Comparison of ENCODE assay signal across 24 mouse cellular contexts in the genomic region with DNA sequence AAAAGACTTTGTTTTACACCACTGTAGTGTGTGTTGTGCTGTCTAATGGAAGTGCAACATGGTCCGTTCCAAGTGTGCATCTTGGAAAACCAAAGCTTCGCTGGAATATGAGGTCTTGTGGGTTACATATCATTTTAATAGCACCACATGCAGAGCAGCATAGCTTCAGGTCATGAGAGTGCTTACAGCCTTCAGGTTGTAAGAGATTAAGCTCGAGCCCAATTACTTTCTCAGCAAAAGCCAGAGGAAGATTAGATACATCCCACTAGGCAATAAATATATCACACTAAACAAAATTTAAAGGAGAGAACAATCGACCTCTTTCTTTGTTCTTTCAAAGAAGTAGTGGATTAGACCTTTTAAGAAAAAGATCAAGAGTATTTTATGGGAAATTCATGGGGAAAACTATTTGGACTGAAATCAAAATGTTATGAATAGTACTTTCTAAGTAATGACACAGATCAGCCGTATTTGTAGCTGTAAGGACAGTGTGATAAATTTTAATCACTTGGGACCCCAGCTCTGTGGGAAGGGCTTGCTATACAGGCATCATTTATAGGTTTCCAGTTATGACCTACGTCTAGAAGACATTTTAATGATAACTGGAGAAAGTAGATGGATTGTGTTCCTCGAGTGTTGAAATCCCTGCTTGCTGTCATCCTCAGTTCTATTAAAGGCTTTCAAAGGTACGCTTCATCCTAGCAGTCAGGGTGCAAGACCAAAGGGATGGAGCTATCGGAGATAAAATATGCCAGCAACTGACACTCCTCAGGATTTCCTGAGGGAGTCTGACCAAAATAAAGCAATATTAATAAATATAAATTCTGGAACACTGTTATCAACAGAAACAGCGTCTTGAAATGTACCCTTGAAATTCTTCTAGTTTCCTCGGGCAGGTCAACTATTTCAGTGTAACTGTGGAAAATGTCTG.
A peak's percentile ranks its signal among the peaks of the same experiment; 100 is the strongest.
DNase-seq lines count a peak whose midpoint lies in the region; ATAC-seq and TF ChIP-seq lines count a peak whose summit lies in the region.
"Had no signal": no experiment of that assay in that cellular context is flagged by ENCODE, and none has a peak within 500 bp of the region (broad histone marks: within the 10 kb centered on the region; RNA-seq: fewer than 3 reads in every experiment).

No protein-coding gene starts in this region.

- no peak overlapping the region for H3K9ac ChIP-seq in heart, embryonic 15.5 days
- H3K9ac ChIP-seq in heart, adult 2 months (ENCODE audit: low read depth, low read length): no peak overlapping the region
- no peak overlapping the region for H3K9ac ChIP-seq in kidney, embryonic 16.5 days (replicated peaks; ENCODE audit: low read length)
- H3K9ac ChIP-seq in neural tube, embryonic 14.5 days (replicated peaks; ENCODE audit: low read depth, low read length): no peak overlapping the region
- no peak overlapping the region for H3K9ac ChIP-seq in neural tube, embryonic 15.5 days (replicated peaks)
- H3K9ac ChIP-seq in stomach, embryonic 15.5 days: no peak overlapping the region
- H3K9ac ChIP-seq: embryonic facial prominence, embryonic 15.5 days; forebrain, postnatal 0 days; hindbrain, embryonic 15.5 days; limb, embryonic 15.5 days; liver, embryonic 15.5 days; midbrain, embryonic 13.5 days; neural tube, embryonic 13.5 days had no signal

- no peaks in the 10 kb centered on the region for H3K79me2 ChIP-seq in heart, adult 2 months (replicated peaks; ENCODE audit: control insufficient read depth, insufficient read depth, low read length)

- H3K4me2 ChIP-seq in heart, embryonic 15.5 days: no peak overlapping the region
- peak overlapping the region; percentile 17; the same call in 1 of the 2 replicates for H3K4me2 ChIP-seq in kidney, embryonic 16.5 days (replicated peaks; ENCODE audit: low read depth, low read length)
- H3K4me2 ChIP-seq in neural tube, embryonic 14.5 days (ENCODE audit: low read depth, low read length): no peak overlapping the region
- no peak overlapping the region for H3K4me2 ChIP-seq in neural tube, embryonic 15.5 days
- no peak overlapping the region for H3K4me2 ChIP-seq in stomach, embryonic 15.5 days
- H3K4me2 ChIP-seq: embryonic facial prominence, embryonic 15.5 days; hindbrain, embryonic 15.5 days; limb, embryonic 15.5 days; liver, embryonic 15.5 days; midbrain, embryonic 13.5 days; neural tube, embryonic 13.5 days had no signal

- no peaks in the 10 kb centered on the region for H3K27me3 ChIP-seq in heart, embryonic 15.5 days
- H3K27me3 ChIP-seq in heart, adult 2 months (ENCODE audit: control insufficient read depth, insufficient read depth, low read length): no peaks in the 10 kb centered on the region
- no peaks in the 10 kb centered on the region for H3K27me3 ChIP-seq in kidney, embryonic 16.5 days (ENCODE audit: insufficient read depth, low read length)
- H3K27me3 ChIP-seq in neural tube, embryonic 14.5 days (ENCODE audit: control insufficient read depth, insufficient read depth, low read length): no peaks in the 10 kb centered on the region
- no peaks in the 10 kb centered on the region for H3K27me3 ChIP-seq in neural tube, embryonic 15.5 days (replicated peaks)
- H3K27me3 ChIP-seq in stomach, embryonic 15.5 days (replicated peaks): no peaks in the 10 kb centered on the region
- H3K27me3 ChIP-seq: embryonic facial prominence, embryonic 15.5 days; hindbrain, embryonic 15.5 days; limb, embryonic 15.5 days; liver, embryonic 15.5 days; midbrain, embryonic 13.5 days; neural tube, embryonic 13.5 days had no signal

- no peaks in the 10 kb centered on the region for H3K9me3 ChIP-seq in heart, embryonic 15.5 days (replicated peaks)
- no peaks in the 10 kb centered on the region for H3K9me3 ChIP-seq in kidney, embryonic 16.5 days (ENCODE audit: low read length)
- H3K9me3 ChIP-seq in neural tube, embryonic 14.5 days (ENCODE audit: control insufficient read depth, low read length): no peaks in the 10 kb centered on the region
- H3K9me3 ChIP-seq in neural tube, embryonic 15.5 days (replicated peaks): no peaks in the 10 kb centered on the region
- no peaks in the 10 kb centered on the region for H3K9me3 ChIP-seq in stomach, embryonic 15.5 days
- H3K9me3 ChIP-seq: embryonic facial prominence, embryonic 15.5 days; forebrain, embryonic 10.5 days; hindbrain, embryonic 15.5 days; limb, embryonic 15.5 days; liver, embryonic 15.5 days; midbrain, embryonic 13.5 days; neural tube, embryonic 13.5 days had no signal

- ATAC-seq in heart, embryonic 15.5 days (replicated peaks; ENCODE audit: insufficient number of reproducible peaks, insufficient read depth, low FRiP score, low read depth): no peak
- peak; percentile 83 for ATAC-seq in kidney, embryonic 16.5 days (ENCODE audit: low FRiP score, low TSS enrichment)
- peak; percentile 34; the same call in 1 of the 2 replicates for ATAC-seq in neural tube, embryonic 14.5 days (ENCODE audit: low read depth)
- no peak for ATAC-seq in neural tube, embryonic 15.5 days (ENCODE audit: low FRiP score)
- no peak for ATAC-seq in stomach, embryonic 15.5 days (ENCODE audit: insufficient read depth, low FRiP score, low read depth)
- ATAC-seq: forebrain, postnatal 0 days; midbrain, embryonic 13.5 days had no signal

- intact Hi-C loops in heart, adult 2 months (cut with DNase I): no loop called here

- no peak for DNase-seq in heart, adult 2 months
- DNase-seq in kidney, adult 18-20 months: no peak
- DNase-seq in MN1 (ENCODE audit: low spot score): no peak
- DNase-seq: B cell, adult 2 months; cerebellum, adult 2 months; cerebellum, postnatal 36 days; forebrain, postnatal 0 days; gastrocnemius, postnatal 36 days; heart, postnatal 4 days; kidney, postnatal 36 days; right cerebral cortex, postnatal 25 days; thymus, postnatal 4 days had no signal

- peaks cover 2% of the 10 kb centered on the region; the same call in 1 of the 2 replicates for H3K4me1 ChIP-seq in heart, embryonic 15.5 days (replicated peaks)
- no peaks in the 10 kb centered on the region for H3K4me1 ChIP-seq in heart, adult 2 months (ENCODE audit: control insufficient read depth, insufficient read depth, low read length)
- H3K4me1 ChIP-seq in kidney, embryonic 16.5 days (ENCODE audit: insufficient read depth, low read length): peaks cover 9% of the 10 kb centered on the region
- H3K4me1 ChIP-seq in neural tube, embryonic 14.5 days (ENCODE audit: control insufficient read depth, insufficient read depth, low read length): no peaks in the 10 kb centered on the region
- no peaks in the 10 kb centered on the region for H3K4me1 ChIP-seq in neural tube, embryonic 15.5 days
- H3K4me1 ChIP-seq in stomach, embryonic 15.5 days: peaks cover 11% of the 10 kb centered on the region
- H3K4me1 ChIP-seq: embryonic facial prominence, embryonic 15.5 days; hindbrain, embryonic 15.5 days; limb, embryonic 15.5 days; liver, embryonic 15.5 days; midbrain, embryonic 13.5 days; neural tube, embryonic 13.5 days had no signal

- WGBS in heart, embryonic 15.5 days: 54% methylated on average over 11 of the region's 11 CpGs
- WGBS in heart, adult 2 months: 63% methylated on average over 11 of the region's 11 CpGs
- 35% methylated on average over 11 of the region's 11 CpGs for WGBS in kidney, embryonic 16.5 days
- 54% methylated on average over 11 of the region's 11 CpGs for WGBS in neural tube, embryonic 14.5 days
- 57% methylated on average over 11 of the region's 11 CpGs for WGBS in neural tube, embryonic 15.5 days
- WGBS in stomach, embryonic 15.5 days: 54% methylated on average over 11 of the region's 11 CpGs

- H3K27ac ChIP-seq in heart, embryonic 15.5 days: peak overlapping the region; percentile 49; the same call in 1 of the 2 replicates
- H3K27ac ChIP-seq in heart, adult 2 months: no peak overlapping the region
- H3K27ac ChIP-seq in kidney, embryonic 16.5 days (ENCODE audit: low read length): peak overlapping the region; percentile 77
- no peak overlapping the region for H3K27ac ChIP-seq in neural tube, embryonic 14.5 days (ENCODE audit: low read depth, low read length)
- H3K27ac ChIP-seq in neural tube, embryonic 15.5 days (replicated peaks): no peak overlapping the region
- H3K27ac ChIP-seq in stomach, embryonic 15.5 days: peak overlapping the region; percentile 52; the same call in 1 of the 2 replicates
- H3K27ac ChIP-seq: embryonic facial prominence, embryonic 15.5 days; forebrain, embryonic 10.5 days; hindbrain, embryonic 15.5 days; limb, embryonic 15.5 days; liver, embryonic 15.5 days; midbrain, embryonic 13.5 days; neural tube, embryonic 13.5 days had no signal

- no peak for TF ChIP-seq POLR2A in heart, adult 2 months (IDR thresholded peaks at IDR 0.05; ENCODE audit: insufficient read depth, low read depth, low read length)

- TF ChIP-seq CTCF in heart, adult 2 months (IDR thresholded peaks at IDR 0.05): no peak

- no peak for TF ChIP-seq EP300 in heart, adult 2 months (IDR thresholded peaks at IDR 0.05; ENCODE audit: insufficient read depth, low read depth, low read length)

- no peaks in the 10 kb centered on the region for H3K36me3 ChIP-seq in heart, embryonic 15.5 days
- H3K36me3 ChIP-seq in heart, adult 2 months (ENCODE audit: control insufficient read depth, insufficient read depth, low read length): no peaks in the 10 kb centered on the region
- H3K36me3 ChIP-seq in kidney, embryonic 16.5 days (ENCODE audit: insufficient read depth, low read length): no peaks in the 10 kb centered on the region
- no peaks in the 10 kb centered on the region for H3K36me3 ChIP-seq in neural tube, embryonic 14.5 days (ENCODE audit: control insufficient read depth, insufficient read depth, low read length)
- H3K36me3 ChIP-seq in neural tube, embryonic 15.5 days: no peaks in the 10 kb centered on the region
- no peaks in the 10 kb centered on the region for H3K36me3 ChIP-seq in stomach, embryonic 15.5 days
- H3K36me3 ChIP-seq: embryonic facial prominence, embryonic 15.5 days; forebrain, embryonic 10.5 days; hindbrain, embryonic 15.5 days; limb, embryonic 15.5 days; liver, embryonic 15.5 days; midbrain, embryonic 13.5 days; neural tube, embryonic 13.5 days had no signal

- no peak overlapping the region for H3K4me3 ChIP-seq in heart, embryonic 15.5 days
- no peak overlapping the region for H3K4me3 ChIP-seq in heart, adult 2 months
- no peak overlapping the region for H3K4me3 ChIP-seq in kidney, embryonic 16.5 days (ENCODE audit: low read length)
- no peak overlapping the region for H3K4me3 ChIP-seq in neural tube, embryonic 14.5 days (ENCODE audit: low read depth, low read length)
- no peak overlapping the region for H3K4me3 ChIP-seq in neural tube, embryonic 15.5 days (replicated peaks)
- H3K4me3 ChIP-seq in stomach, embryonic 15.5 days (replicated peaks): no peak overlapping the region
- H3K4me3 ChIP-seq: embryonic facial prominence, embryonic 15.5 days; forebrain, embryonic 10.5 days; hindbrain, embryonic 15.5 days; limb, embryonic 15.5 days; liver, embryonic 15.5 days; midbrain, embryonic 13.5 days; neural tube, embryonic 13.5 days had no signal

Comparison
In these comparisons a context has a peak if more than half of its experiments do, and no peak if none do; other contexts are left out.
1. ATAC-seq: peak in kidney, embryonic 16.5 days (single experiment) and neural tube, embryonic 14.5 days (single experiment); none in heart, embryonic 15.5 days (single experiment), neural tube, embryonic 15.5 days (single experiment) and stomach, embryonic 15.5 days (single experiment).
2. H3K27ac ChIP-seq: peak in heart, embryonic 15.5 days (single experiment), kidney, embryonic 16.5 days (single experiment) and stomach, embryonic 15.5 days (single experiment); none in heart, adult 2 months (single experiment), neural tube, embryonic 14.5 days (single experiment) and neural tube, embryonic 15.5 days (single experiment).